Mouse (Mus musculus) ES-E14 (cell line): ENCODE results near the gene Il18bp. TPM values are rescaled to one million over a fixed set of nuclear protein-coding genes. Genes with fewer than 3 reads are reported as not detected.

Source experiments
- DNase-seq: peaks from one replicate; pipeline ENCODE4 v3.0.0-alpha.2; 2013; ENCODE audit warnings: low read depth, low spot score
- H3K27ac ChIP-seq: 2 replicates; pipeline ENCODE4 v1.5.1; 2012; ENCODE audit warnings: low read depth, mild to moderate bottlenecking, low read length, moderate library complexity, mixed read lengths; ENCODE audit not compliant: poor library complexity, insufficient read depth, severe bottlenecking
- H3K36me3 ChIP-seq: 2 replicates; pipeline ENCODE4 v1.6.1; 2012; ENCODE audit warnings: mild to moderate bottlenecking, low read length, moderate library complexity, mixed read lengths; ENCODE audit not compliant: control insufficient read depth, poor library complexity, insufficient read depth, severe bottlenecking
- H3K4me1 ChIP-seq, 2 experiments: fragments of 150-350 bp in 1 of 2; sonication (generic) in 1 of 2; 2 replicates each; pipeline ENCODE4 v1.6.1; 2012; ENCODE audit warnings: low read length in 2 of 2, mild to moderate bottlenecking in 1 of 2, mixed read lengths in 1 of 2; ENCODE audit not compliant: control insufficient read depth in 2 of 2, insufficient read depth in 2 of 2, poor library complexity in 1 of 2
- H3K4me3 ChIP-seq, 2 experiments: fragments of 150-350 bp in 1 of 2; sonication (generic) in 1 of 2; 2 replicates each; pipeline ENCODE4 v1.5.1; 2012; ENCODE audit warnings: low read length in 2 of 2, low read depth in 1 of 2, mild to moderate bottlenecking in 1 of 2, mixed read lengths in 1 of 2; ENCODE audit not compliant: insufficient read depth in 1 of 2, poor library complexity in 1 of 2, severe bottlenecking in 1 of 2
- H3K9ac ChIP-seq: 2 replicates; pipeline ENCODE4 v1.6.1; 2012; ENCODE audit warnings: low read depth, mild to moderate bottlenecking, low read length, mixed read lengths; ENCODE audit not compliant: poor library complexity, insufficient read depth, severe bottlenecking
- H3K9me3 ChIP-seq: fragments of 150-350 bp; sonication (generic); 2 replicates; pipeline ENCODE4 v1.6.1; 2012; ENCODE audit warnings: low read depth, mild to moderate bottlenecking, low read length; ENCODE audit not compliant: control insufficient read depth, insufficient read depth
- CHD2 ChIP-seq: IDR thresholded peaks from 2 replicates; pipeline ENCODE4 v1.6.1; 2014; ENCODE audit warnings: mild to moderate bottlenecking, low read depth, low read length, inconsistent platforms
- HCFC1 ChIP-seq: IDR thresholded peaks from 2 replicates; pipeline ENCODE4 v1.6.1; 2012; ENCODE audit warnings: low read length, inconsistent platforms, borderline replicate concordance; ENCODE audit not compliant: insufficient read depth
- MAFK ChIP-seq: IDR thresholded peaks from 2 replicates; pipeline ENCODE4 v1.6.1; 2014; ENCODE audit warnings: mild to moderate bottlenecking, low read depth, low read length, inconsistent platforms; ENCODE audit not compliant: insufficient read depth
- ZC3H11A ChIP-seq: IDR thresholded peaks from 2 replicates; pipeline ENCODE4 v1.6.1; 2012; ENCODE audit warnings: low read depth, mild to moderate bottlenecking, inconsistent platforms, low read length, borderline replicate concordance
- ZNF384 ChIP-seq: IDR thresholded peaks from 2 replicates; pipeline ENCODE4 v1.6.1; 2012; ENCODE audit warnings: low read depth, low read length, inconsistent platforms
- in situ Hi-C, 2 experiments: fragments of 600-800 bp; cut with MboI; formaldehyde crosslinking; loops; one replicate each; pipeline ENCODE4 v1.15.1; 2025; ENCODE audit warnings: low sequenced_read_pairs in 2 of 2, inconsistent platforms in 1 of 2; ENCODE audit not compliant: unreplicated experiment in 2 of 2
- total RNA-seq: library from RNA; depleted of rRNA; stranded (reverse); fragments of 300-350 nt; gene quantifications from 2 replicates; pipeline ENCODE4 v1.2.3, GENCODE M21; 2012

Il18bp gene
- total RNA-seq, 1 experiment: 11.0 TPM

GRCm38 (mm10) chr7:102000296-102000695 lies 18.2 kb downstream of the Il18bp start:
- H3K36me3 ChIP-seq: peaks cover 61% of the 10 kb centered on the region

GRCm38 (mm10) chr7:101999461-102000151 lies 18.9 kb downstream of the Il18bp start:
- no peak overlapping the region for H3K27ac ChIP-seq
- TF ChIP-seq ZNF384: no peak
- no peak for TF ChIP-seq CHD2
- no peak for TF ChIP-seq MAFK
- TF ChIP-seq ZC3H11A: no peak
- TF ChIP-seq HCFC1: no peak
- peaks cover 66% of the 10 kb centered on the region for H3K36me3 ChIP-seq
- H3K4me3 ChIP-seq: no peak overlapping the region
- H3K9ac ChIP-seq: peak overlapping the region; percentile 26; the same call in 1 of the 2 replicates
- in situ Hi-C loops: no loop called here
- no peak for DNase-seq
- peaks cover 0 to 8% of the 10 kb centered on the region in 2 experiments; a peak in 1 of 4 replicates for H3K4me1 ChIP-seq
- no peaks in the 10 kb centered on the region for H3K9me3 ChIP-seq

More at GRCm38 (mm10) chr7:102000296-102000695, 18.2 kb downstream of the Il18bp start:
- in situ Hi-C loops: no loop called here
- TF ChIP-seq ZNF384: no peak
- TF ChIP-seq CHD2: no peak
- TF ChIP-seq ZC3H11A: no peak
- TF ChIP-seq HCFC1: no peak
- no peak for TF ChIP-seq MAFK
- Histone ChIP-seq H3K9ac (no peak overlapping the region), H3K4me1 (peaks cover 0 to 8% of the 10 kb centered on the region in 2 experiments; a peak in 1 of 4 replicates), H3K9me3 (no peaks in the 10 kb centered on the region), H3K27ac (no peak overlapping the region), H3K4me3 (no peak overlapping the region)
- DNase-seq: no peak

GRCm38 (mm10) chr7:101998194-101998927 lies 20.1 kb downstream of the Il18bp start:
- H3K4me3 ChIP-seq: no peak overlapping the region
- H3K9me3 ChIP-seq: no peaks in the 10 kb centered on the region
- H3K4me1 ChIP-seq: peaks cover 0 to 8% of the 10 kb centered on the region in 2 experiments; a peak in 1 of 4 replicates
- H3K9ac ChIP-seq: no peak overlapping the region
- no peak overlapping the region for H3K27ac ChIP-seq
- peaks cover 68% of the 10 kb centered on the region for H3K36me3 ChIP-seq
- in situ Hi-C loops: no loop called here
- TF ChIP-seq ZNF384 (no peak), MAFK (no peak), CHD2 (no peak), ZC3H11A (no peak), HCFC1 (no peak)
- DNase-seq: peak; percentile 55

- Histone ChIP-seq H3K9ac (no peak overlapping the region), H3K36me3 (peaks cover 44% of the 10 kb centered on the region), H3K4me1 (no peaks in the 10 kb centered on the region), H3K27ac (no peak overlapping the region), H3K9me3 (no peaks in the 10 kb centered on the region), H3K4me3 (no peak overlapping the region)
- DNase-seq: no peak
- in situ Hi-C loops: no loop called here
- TF ChIP-seq MAFK: no peak
- no peak for TF ChIP-seq ZNF384
- no peak for TF ChIP-seq HCFC1
- TF ChIP-seq CHD2: no peak
- TF ChIP-seq ZC3H11A: no peak
These were observed 24.2 kb downstream of the Il18bp start for GRCm38 (mm10) chr7:101994241-101994640.
